Mouse (Mus musculus) spleen, adult 12 weeks (tissue): ENCODE measurements around the gene Unc119b.
A peak's percentile ranks its signal among the peaks of the same experiment; 100 is the strongest.

Experiments
- DNase-seq: peaks from one replicate; pipeline ENCODE4 v3.0.0; 2022; ENCODE audit warnings: low spot score

Unc119b gene

DNA sequence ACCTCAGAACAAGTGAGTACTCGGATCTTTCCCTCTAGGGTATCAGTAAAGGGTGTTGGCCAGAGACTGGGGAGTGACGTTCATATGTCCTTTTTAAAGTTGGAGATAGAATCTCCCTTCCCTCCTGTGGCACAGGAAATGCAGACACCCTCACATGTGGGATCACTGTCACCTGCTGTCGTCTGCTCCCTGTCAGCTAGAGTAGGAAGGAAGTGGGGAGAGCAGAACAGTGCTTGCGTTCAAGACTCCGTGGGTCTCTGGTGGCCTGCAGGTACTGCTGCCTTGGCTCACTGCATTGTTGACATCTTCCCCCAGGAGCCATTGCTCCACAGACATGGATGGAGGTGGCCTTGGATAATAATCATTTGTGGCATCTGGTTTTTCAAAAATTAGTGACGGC is 51.3 kb downstream of the Unc119b start:
- no peak for DNase-seq

DNA sequence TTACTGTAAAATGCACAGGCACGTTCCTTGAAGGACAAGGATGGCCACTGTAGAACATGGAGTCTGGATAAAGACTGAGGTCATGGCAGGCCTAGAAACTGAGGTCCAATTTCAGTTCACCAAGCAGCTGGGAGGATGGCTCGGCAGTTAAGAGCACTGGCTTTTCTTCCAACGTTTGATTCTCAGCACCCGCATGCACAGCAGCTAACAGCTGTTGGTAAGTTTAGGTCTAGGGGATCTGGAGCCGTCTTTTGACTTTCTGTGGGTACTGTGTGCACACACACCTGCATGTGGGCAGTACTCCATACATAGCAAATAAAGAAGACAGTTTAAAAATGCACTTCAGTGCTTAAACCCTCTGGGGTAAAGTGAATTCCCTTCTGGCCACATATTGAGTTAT is 53.1 kb downstream of the Unc119b start:
- no peak for DNase-seq

DNA sequence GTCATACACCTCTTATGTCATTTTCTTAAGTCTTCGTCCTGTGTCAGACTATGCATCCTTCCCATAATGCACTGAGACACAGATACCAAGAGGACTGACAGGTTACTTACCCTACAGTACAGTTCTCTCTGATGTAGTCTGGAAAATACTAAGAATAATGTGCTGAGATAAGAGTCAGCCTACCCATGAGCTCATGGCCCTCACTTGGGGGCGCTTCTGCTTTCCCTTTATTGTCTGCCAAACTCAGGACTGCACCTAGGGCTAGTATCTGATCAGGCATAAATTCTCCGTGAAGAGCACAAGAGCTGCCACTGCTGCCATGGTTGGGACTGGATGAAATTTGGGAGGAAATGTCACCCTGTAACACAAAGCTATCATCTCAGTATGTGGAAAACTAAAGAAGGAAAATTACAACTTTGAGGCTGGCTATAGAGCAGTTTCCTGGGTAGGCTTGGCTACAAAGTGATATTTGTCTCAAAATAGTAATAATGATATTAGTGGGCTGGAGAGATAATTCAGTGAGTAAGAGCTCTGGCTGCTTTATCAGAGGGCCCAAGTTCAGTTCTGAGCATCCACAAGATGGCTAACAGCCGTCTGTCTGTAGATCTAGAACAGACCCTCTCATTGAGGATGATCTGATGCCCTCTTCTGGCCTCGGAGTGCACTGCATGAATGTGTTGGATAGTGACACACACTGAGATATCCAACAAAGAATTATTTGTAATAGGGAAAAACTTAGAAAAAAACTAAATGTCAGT is 58.5 kb downstream of the Unc119b start:
- peak; percentile 65 for DNase-seq

DNA sequence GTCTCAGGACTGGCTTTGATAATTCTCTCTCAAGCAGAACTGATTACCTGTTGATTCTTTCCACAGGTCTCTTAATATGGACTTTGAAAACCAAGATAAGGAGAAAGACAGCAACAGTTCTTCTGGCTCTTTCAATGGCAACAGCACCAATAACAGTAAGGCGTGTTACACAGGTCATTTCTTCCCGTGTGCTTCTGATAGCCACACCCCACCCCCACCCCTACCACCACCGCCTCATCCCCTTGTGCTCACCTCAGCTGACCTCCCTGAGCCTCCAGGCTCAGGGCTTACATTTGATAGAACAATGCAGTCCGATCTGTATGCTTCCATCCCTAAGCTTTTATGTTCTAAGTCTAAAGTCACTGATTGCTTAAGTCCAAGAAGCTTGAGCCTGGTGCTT is 60.0 kb downstream of the Unc119b start:
- no peak for DNase-seq

DNA sequence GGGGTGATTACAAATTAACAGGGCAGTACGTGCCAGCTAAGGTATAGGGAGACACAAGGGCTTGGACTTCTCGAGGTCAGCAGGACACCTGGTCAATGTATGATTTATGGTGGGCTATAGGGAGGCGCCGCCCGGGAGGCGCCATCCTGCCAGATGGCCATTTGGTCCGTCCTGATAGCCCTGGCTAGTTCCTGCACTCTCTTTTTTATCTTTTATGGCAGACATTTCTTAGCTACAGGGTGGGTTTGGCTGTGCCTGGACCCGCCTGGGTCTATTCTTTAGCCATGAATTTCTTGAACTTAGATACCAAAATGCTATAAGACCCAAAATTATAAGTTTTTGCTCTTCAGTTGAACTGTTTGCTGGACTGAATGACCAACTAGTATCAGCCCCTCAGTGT is 61.5 kb downstream of the Unc119b start:
- DNase-seq = peak; percentile 32
